Mouse (Mus musculus): ENCODE measurements around the gene D130040H23Rik.

The D130040H23Rik gene

DNA sequence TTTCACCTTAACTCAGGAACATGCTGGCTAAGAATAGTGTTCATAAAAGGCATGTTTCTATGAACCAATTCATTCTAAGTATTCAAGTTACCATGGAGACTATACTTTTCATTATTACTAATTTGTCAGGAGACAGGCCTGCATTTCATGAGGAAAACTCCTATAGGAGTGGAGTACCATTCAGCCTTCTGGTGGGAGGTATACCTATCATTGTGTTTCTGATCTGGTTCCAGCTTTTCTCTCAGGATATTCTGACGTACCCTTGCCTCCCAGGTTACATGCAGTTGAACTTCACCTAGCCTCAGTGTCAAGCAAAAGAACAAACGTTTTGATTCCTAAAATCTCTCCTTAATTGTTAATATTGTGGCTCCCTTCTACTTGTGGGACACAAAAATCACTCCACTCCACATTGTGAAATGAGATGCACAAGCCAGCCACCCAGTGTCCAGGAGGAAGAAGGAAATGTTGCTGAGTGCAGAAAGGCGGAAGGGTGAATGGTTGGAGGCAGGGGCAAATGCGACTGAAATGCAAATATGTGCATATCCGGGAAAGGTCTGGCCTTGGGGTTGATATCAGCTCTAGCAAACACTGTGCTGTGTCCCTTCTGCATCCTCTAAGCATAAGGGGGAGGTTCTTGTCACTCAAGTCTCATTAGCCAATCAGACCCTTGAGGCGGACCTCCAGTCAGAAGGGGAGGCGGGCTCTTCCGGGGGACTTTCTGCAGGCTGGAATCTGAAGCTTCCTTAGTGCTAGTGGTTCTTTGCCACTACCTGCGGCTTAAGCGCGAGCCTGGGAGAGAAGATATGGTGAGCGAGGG, at the start of gene D130040H23Rik:
TSS of gene D130040H23Rik (plus strand) at position 695 of the 817 bp plus-strand sequence.
- DNase-seq (ENCODE audit: low read depth) = peak; percentile 90

DNA sequence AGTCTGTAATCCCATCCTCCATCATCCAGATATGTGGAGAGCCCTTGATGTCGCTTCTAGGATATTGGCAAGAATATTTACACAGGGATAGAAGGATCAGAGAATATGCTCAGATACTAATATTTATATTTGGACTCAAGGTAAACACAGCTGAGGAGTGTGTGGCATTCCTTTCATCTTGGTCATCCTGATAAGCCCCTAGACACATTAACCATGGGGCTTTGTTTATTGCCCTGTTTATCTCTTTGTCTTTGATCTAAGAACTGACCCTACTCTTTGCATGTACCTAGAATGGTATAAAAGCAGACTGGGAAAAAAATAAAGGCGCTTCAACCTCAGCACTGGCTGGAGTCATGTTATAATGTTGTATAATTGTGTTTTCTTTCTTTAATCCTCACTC, 28.3 kb upstream of the D130040H23Rik start:
- no peak for DNase-seq (ENCODE audit: low read depth)

DNA sequence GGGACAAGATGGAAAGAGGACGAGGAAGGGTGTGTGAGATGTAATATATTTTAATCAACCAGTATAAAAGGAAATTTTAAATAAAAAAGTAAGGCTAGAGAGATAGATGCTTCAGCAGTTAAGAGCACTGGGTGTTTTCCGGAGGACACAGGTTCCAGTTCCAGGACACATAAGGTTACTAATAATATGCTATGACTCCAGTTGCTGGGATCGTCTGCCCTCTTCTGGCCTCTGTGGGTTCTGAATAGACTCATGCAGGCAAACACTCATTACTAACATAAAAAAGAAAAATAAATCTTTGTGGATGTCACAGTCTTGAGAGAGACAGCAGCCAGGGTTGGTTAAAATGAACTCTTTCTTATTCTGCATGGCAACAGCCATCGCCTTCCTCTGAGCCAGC, 2.4 kb upstream of the D130040H23Rik start:
- peak; percentile 61 for DNase-seq (ENCODE audit: low read depth)

DNA sequence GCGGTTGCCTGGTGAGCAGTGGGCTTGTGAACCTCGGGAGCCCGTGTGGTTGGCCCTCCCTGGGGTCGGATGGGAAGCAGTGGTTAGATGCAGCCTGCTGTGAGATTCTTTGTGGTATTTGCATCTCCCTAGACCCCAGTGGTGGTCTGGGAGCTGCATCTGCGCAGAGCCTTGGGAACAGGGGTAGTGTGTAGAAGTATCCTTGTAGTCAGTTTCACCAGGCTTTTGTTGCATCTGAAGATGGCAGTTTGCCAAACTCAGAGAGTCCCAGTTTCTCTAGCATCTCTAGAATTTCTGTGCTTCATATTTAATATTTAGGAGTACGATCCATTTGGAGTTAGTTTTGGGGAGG, 299 bp downstream of the D130040H23Rik start:
- DNase-seq (ENCODE audit: low read depth) = no peak

DNA sequence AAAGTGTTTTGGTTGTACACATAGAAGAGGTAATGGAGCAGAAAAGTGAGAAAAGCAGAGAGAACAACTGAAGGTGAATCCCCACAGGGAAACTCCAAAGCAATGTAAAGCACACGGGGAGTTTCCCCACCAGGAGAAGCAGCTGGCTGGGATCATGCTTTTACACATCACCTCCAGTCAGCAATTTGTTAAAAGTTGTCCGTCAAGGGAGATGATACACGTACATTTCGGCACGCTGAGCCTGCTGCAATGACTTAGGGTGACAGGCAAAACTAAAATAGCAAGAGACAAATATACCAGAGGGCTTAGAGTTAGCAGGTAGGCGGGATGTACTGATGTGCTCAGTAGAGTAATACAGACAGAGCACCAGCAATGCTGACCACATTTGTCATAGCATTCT, 1.6 kb downstream of the D130040H23Rik start:
- DNase-seq (ENCODE audit: low read depth) = no peak

DNA sequence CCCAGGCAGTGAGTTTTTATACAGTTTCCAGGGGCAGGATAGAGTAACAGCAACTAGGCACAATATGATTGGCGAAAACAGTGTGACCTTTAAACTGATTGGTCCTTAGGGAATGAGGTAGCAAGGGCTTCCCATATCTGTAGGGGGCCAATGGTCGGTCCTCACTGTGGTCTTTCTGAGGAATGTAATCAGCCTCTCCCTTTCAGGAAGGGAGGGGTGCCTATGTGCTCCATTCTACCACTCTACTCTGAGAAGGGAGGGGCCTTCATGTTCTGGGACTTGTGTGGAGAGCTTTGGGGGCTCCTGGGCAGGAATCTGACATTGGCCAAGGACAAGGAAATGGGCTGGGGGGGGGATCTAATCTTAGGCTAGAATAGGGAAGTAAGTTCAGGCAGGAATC, 53.9 kb downstream of the D130040H23Rik start:
- no peak for DNase-seq (ENCODE audit: low read depth)

DNA sequence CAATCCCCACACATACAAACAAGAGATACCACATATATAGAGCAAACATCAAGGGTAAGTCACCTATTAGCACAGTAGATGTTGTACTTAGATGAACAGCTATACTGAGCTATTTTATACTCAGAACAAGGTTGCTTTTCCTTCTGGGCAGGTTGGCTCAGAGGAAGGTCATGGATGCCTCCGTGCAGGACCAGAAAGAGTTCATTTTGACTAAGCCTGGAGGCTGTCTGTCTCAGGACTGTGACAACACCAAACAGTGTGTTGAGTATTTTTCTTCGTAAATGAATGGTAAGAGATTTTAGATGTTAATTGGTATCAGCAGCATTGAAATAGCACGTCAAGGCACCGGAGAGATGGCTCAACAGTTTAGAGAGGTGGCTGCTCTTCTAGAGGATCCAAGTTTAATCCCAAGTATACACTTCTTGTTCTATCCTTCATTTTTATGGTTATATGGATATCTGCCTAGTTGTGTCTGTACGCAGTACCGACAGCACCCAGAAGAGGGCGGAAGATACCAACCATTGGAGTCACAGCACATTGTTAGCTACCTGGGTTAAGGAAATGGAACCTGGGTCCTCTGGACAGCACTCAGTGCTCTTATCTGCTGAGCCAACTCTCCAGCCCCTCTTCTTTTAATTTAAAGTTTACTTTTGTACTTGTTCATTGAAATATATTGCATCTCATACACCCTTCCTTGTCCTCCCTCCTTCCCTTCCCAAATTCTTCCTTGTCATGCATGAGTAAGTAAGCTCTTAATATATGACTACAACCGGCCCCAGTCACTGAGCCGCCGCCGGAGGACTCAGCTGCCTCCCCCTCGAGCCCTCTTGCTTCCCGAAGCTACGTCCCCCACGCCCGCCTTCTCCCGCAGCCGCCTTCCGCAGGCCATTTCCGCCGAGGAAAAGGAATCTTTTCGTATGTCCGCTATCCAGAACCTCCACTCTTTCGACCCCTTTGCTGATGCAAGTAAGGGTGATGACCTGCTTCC, 57.7 kb downstream of the D130040H23Rik start:
- DNase-seq (ENCODE audit: low read depth) = peak; percentile 91

DNA sequence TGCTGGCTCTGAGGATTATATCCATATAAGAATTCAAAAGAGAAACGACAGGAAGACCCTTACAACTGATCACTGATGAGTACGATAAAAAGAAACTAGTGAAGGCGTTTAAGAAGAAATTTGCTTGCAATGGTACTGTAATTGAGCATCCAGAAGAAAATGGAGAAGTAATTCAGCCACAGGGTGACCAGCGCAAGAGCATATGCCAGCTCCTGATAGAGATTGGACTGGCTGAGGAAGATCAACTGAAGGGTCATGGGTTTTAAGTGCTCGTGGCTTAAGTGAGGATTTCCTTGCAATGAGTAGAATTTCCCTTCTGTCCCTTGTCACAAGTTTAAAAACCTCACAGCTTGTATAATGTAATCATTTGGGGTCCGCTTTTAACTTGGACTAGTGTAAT, 58.4 kb downstream of the D130040H23Rik start:
- DNase-seq (ENCODE audit: low read depth) = peak; percentile 3

Data from NIH3T3 (cell line).